Mouse (Mus musculus): Measurements from ENCODE around the gene Il33.
A peak's percentile ranks its signal among the peaks of the same experiment; 100 is the strongest.
"Not testable (repeated sequence)": the region's sequence is repeated elsewhere in the genome, so short reads cannot be mapped to it uniquely, and the experiment has no call there.

Gene Il33

GRCm38 (mm10) chr19:29937445-29937844 lies 12.5 kb downstream of the Il33 start:
- DNase-seq (ENCODE audit: extremely low spot score): no peak

- DNase-seq (ENCODE audit: extremely low spot score): no peak
Measured at GRCm38 (mm10) chr19:29940239-29940638, 15.3 kb downstream of the Il33 start.

GRCm38 (mm10) chr19:29941208-29941607 lies 16.3 kb downstream of the Il33 start:
- DNase-seq (ENCODE audit: extremely low spot score): no peak

GRCm38 (mm10) chr19:29942358-29942757 lies 17.4 kb downstream of the Il33 start:
- no peak for DNase-seq (ENCODE audit: extremely low spot score)

GRCm38 (mm10) chr19:29944426-29944825 lies 19.5 kb downstream of the Il33 start:
- DNase-seq (ENCODE audit: extremely low spot score): no peak

GRCm38 (mm10) chr19:29944935-29945334 lies 20.0 kb downstream of the Il33 start:
- DNase-seq (ENCODE audit: extremely low spot score): not testable (repeated sequence)

- DNase-seq (ENCODE audit: extremely low spot score): no peak
Measured at GRCm38 (mm10) chr19:29945557-29946422, 20.9 kb downstream of the Il33 start.

GRCm38 (mm10) chr19:29946423-29946716 lies 21.5 kb downstream of the Il33 start:
- no peak for DNase-seq (ENCODE audit: extremely low spot score)

GRCm38 (mm10) chr19:29947056-29947455 lies 22.1 kb downstream of the Il33 start:
- no peak for DNase-seq (ENCODE audit: extremely low spot score)

GRCm38 (mm10) chr19:29947891-29948801 lies 23.2 kb downstream of the Il33 start:
- peak; percentile 76 for DNase-seq (ENCODE audit: extremely low spot score)

GRCm38 (mm10) chr19:29952538-29952937 lies 27.6 kb downstream of the Il33 start:
- DNase-seq (ENCODE audit: extremely low spot score): no peak

GRCm38 (mm10) chr19:29953833-29954232 lies 28.9 kb downstream of the Il33 start:
- no peak for DNase-seq (ENCODE audit: extremely low spot score)

GRCm38 (mm10) chr19:29955454-29955853 lies 30.5 kb downstream of the Il33 start:
- no peak for DNase-seq (ENCODE audit: extremely low spot score)

- DNase-seq (ENCODE audit: extremely low spot score): no peak
Measured at GRCm38 (mm10) chr19:29960906-29961305, 36.0 kb downstream of the Il33 start.

GRCm38 (mm10) chr19:29961842-29962241 lies 36.9 kb downstream of the Il33 start:
- no peak for DNase-seq (ENCODE audit: extremely low spot score)

GRCm38 (mm10) chr19:29963598-29964092 lies 38.7 kb downstream of the Il33 start:
- no peak for DNase-seq (ENCODE audit: extremely low spot score)

GRCm38 (mm10) chr19:29967960-29968359 lies 43.0 kb downstream of the Il33 start:
- DNase-seq (ENCODE audit: extremely low spot score): no peak

GRCm38 (mm10) chr19:29973396-29973795 lies 48.5 kb downstream of the Il33 start:
- no peak for DNase-seq (ENCODE audit: extremely low spot score)

GRCm38 (mm10) chr19:29978847-29979246 lies 53.9 kb downstream of the Il33 start:
- DNase-seq (ENCODE audit: extremely low spot score): peak; percentile 4

GRCm38 (mm10) chr19:29979452-29980089 lies 54.7 kb downstream of the Il33 start:
- DNase-seq (ENCODE audit: extremely low spot score): no peak

- DNase-seq (ENCODE audit: extremely low spot score): no peak
Measured at GRCm38 (mm10) chr19:29984208-29985005, 59.5 kb downstream of the Il33 start.

Data from embryo, embryonic 9.5 days (tissue).